Comparison of ENCODE assay signal across 8 mouse cellular contexts in genomic region chr17:84958986-84959664, GRCm38 (mm10). TPM values are rescaled to one million over a fixed set of nuclear protein-coding genes. Genes with fewer than 3 reads are reported as not detected.
DNase-seq lines count a peak whose midpoint lies in the region; ATAC-seq and TF ChIP-seq lines count a peak whose summit lies in the region.

No protein-coding gene starts in this region.

- ATAC-seq in kidney, embryonic 14.5 days (ENCODE audit: low FRiP score, low TSS enrichment), result no peak
- no peak for ATAC-seq in hindbrain, embryonic 11.5 days (ENCODE audit: low FRiP score)
- ATAC-seq in midbrain, embryonic 13.5 days, result no peak

- peaks cover 16% of the 10 kb centered on the region for H3K4me1 ChIP-seq in kidney, embryonic 14.5 days (ENCODE audit: control insufficient read depth, insufficient read depth, low read length)
- H3K4me1 ChIP-seq in bone marrow, adult 2 months (ENCODE audit: control insufficient read depth, insufficient read depth, low read length), result no peaks in the 10 kb centered on the region
- no peaks in the 10 kb centered on the region; the same call in 1 of the 2 replicates for H3K4me1 ChIP-seq in hindbrain, embryonic 11.5 days (replicated peaks; ENCODE audit: control insufficient read depth, insufficient read depth, low read length)
- peaks cover 34% of the 10 kb centered on the region for H3K4me1 ChIP-seq in midbrain, embryonic 13.5 days (replicated peaks)

- H3K9ac ChIP-seq in kidney, embryonic 14.5 days (ENCODE audit: low read depth, low read length), result peak overlapping the region; percentile 97
- peak overlapping the region; percentile 98; the same call in 1 of the 2 replicates for H3K9ac ChIP-seq in hindbrain, embryonic 11.5 days (ENCODE audit: low read depth, low read length)
- H3K9ac ChIP-seq in midbrain, embryonic 13.5 days (replicated peaks), result peak overlapping the region; percentile 98

- H3K9me3 ChIP-seq in kidney, embryonic 14.5 days (ENCODE audit: control insufficient read depth, low read length), result no peaks in the 10 kb centered on the region
- no peaks in the 10 kb centered on the region for H3K9me3 ChIP-seq in hindbrain, embryonic 11.5 days (ENCODE audit: control insufficient read depth, low read length)
- no peaks in the 10 kb centered on the region for H3K9me3 ChIP-seq in midbrain, embryonic 13.5 days

- no peak for DNase-seq in kidney, adult 18-20 months
- DNase-seq in hindbrain, embryonic 11.5 days (ENCODE audit: low spot score), result no peak
- DNase-seq in thymus, postnatal 36 days, result no peak
- no peak for DNase-seq in cerebellum, postnatal 10 days
- no peak for DNase-seq in c-Kit-positive CD71-positive TER-119-positive erythroid progenitor cells, embryonic 14.5 days (ENCODE audit: low spot score)

- no peak for TF ChIP-seq POLR2A in bone marrow, adult 2 months (IDR thresholded peaks at IDR 0.05; ENCODE audit: borderline replicate concordance, control insufficient read depth, low read depth, low read length)

- no peak for TF ChIP-seq CTCF in bone marrow, adult 2 months (IDR thresholded peaks at IDR 0.05; ENCODE audit: control insufficient read depth, insufficient read depth, low read length)

- H3K36me3 ChIP-seq in kidney, embryonic 14.5 days (ENCODE audit: control insufficient read depth, insufficient read depth, low read length), result no peaks in the 10 kb centered on the region
- no peaks in the 10 kb centered on the region for H3K36me3 ChIP-seq in hindbrain, embryonic 11.5 days (ENCODE audit: control insufficient read depth, insufficient read depth, low read length)
- no peaks in the 10 kb centered on the region for H3K36me3 ChIP-seq in midbrain, embryonic 13.5 days

- peak overlapping the region; percentile 48 for H3K4me2 ChIP-seq in kidney, embryonic 14.5 days (replicated peaks; ENCODE audit: low read depth, low read length)
- H3K4me2 ChIP-seq in hindbrain, embryonic 11.5 days (replicated peaks; ENCODE audit: low read depth, low read length), result peak overlapping the region; percentile 67
- H3K4me2 ChIP-seq in midbrain, embryonic 13.5 days (replicated peaks), result peak overlapping the region; percentile 65

- no peaks in the 10 kb centered on the region for H3K27me3 ChIP-seq in kidney, embryonic 14.5 days (ENCODE audit: control insufficient read depth, insufficient read depth, low read length)
- no peaks in the 10 kb centered on the region for H3K27me3 ChIP-seq in hindbrain, embryonic 11.5 days (ENCODE audit: control insufficient read depth, insufficient read depth, low read length)
- no peaks in the 10 kb centered on the region for H3K27me3 ChIP-seq in midbrain, embryonic 13.5 days

- no peak overlapping the region for H3K27ac ChIP-seq in kidney, embryonic 14.5 days (ENCODE audit: low read depth, low read length)
- H3K27ac ChIP-seq in bone marrow, adult 2 months (ENCODE audit: control insufficient read depth, insufficient read depth, low read depth, low read length, poor library complexity), result no peak overlapping the region
- H3K27ac ChIP-seq in hindbrain, embryonic 11.5 days (ENCODE audit: low read depth, low read length), result no peak overlapping the region
- no peak overlapping the region for H3K27ac ChIP-seq in midbrain, embryonic 13.5 days

- 31% methylated on average over 6 of the region's 6 CpGs for WGBS in kidney, embryonic 14.5 days
- WGBS in bone marrow, adult 2 months, result 22% methylated on average over 6 of the region's 6 CpGs
- 41% methylated on average over 6 of the region's 6 CpGs for WGBS in hindbrain, embryonic 11.5 days
- 34% methylated on average over 6 of the region's 6 CpGs for WGBS in midbrain, embryonic 13.5 days

- peak overlapping the region; percentile 97 for H3K4me3 ChIP-seq in kidney, embryonic 14.5 days (ENCODE audit: low read length)
- H3K4me3 ChIP-seq in bone marrow, adult 2 months (replicated peaks; ENCODE audit: control insufficient read depth, low read depth, low read length), result peak overlapping the region; percentile 51
- peak overlapping the region; percentile 98 for H3K4me3 ChIP-seq in hindbrain, embryonic 11.5 days (ENCODE audit: low read depth, low read length)
- peak overlapping the region; percentile 99 for H3K4me3 ChIP-seq in midbrain, embryonic 13.5 days (replicated peaks)

RNA-seq across cellular contexts. Expression of gene Ppm1b, which starts 2.6 kb away (rescaled TPM):
- 54.4 and 79.3 TPM in 2 replicates for polyA plus RNA-seq in kidney, embryonic 14.5 days (2014; fragmentation: Nextera tagmentation; extraction: Ambion mirVana)
- polyA plus RNA-seq in bone marrow, adult 2 months (2011; ENCODE audit: insufficient read depth, insufficient read length, low replicate concordance, missing spikeins), result 49.8 and 67.9 TPM in 2 replicates
- polyA plus RNA-seq in hindbrain, embryonic 11.5 days (2014; fragmentation: Nextera tagmentation; extraction: Ambion mirVana), result 90.7 and 101 TPM in 2 replicates
- polyA plus RNA-seq in midbrain, embryonic 13.5 days (2015; fragmentation: Nextera tagmentation; extraction: Ambion mirVana), result 95.8 and 101 TPM in 2 replicates
